Mouse (Mus musculus) kidney, embryonic 16.5 days (tissue): ENCODE measurements around the gene Bst1. TPM values are rescaled to one million over a fixed set of nuclear protein-coding genes. Genes with fewer than 3 reads are reported as not detected.

ENCODE experiments used
- ATAC-seq: fragments of 200-750 bp; cut with Nextera tagmentation; 2 replicates; pipeline ENCODE4 v1.8.0; 2017; ENCODE audit warnings: moderate TSS enrichment; ENCODE audit not compliant: low FRiP score, low TSS enrichment
- H3K27ac ChIP-seq: fragments of 300-500 bp; sonication (generic); 2 replicates; pipeline ENCODE4 v1.5.1; 2014; ENCODE audit warnings: low read length
- H3K27me3 ChIP-seq: fragments of 300-500 bp; sonication (generic); 2 replicates; pipeline ENCODE4 v1.6.1; 2014; ENCODE audit warnings: low read length, control low read depth, mixed read lengths; ENCODE audit not compliant: insufficient read depth
- H3K36me3 ChIP-seq: fragments of 300-500 bp; sonication (generic); 2 replicates; pipeline ENCODE4 v1.6.1; 2014; ENCODE audit warnings: low read length, control low read depth, mixed read lengths; ENCODE audit not compliant: insufficient read depth
- H3K4me1 ChIP-seq: fragments of 300-500 bp; sonication (generic); 2 replicates; pipeline ENCODE4 v1.6.1; 2014; ENCODE audit warnings: low read length, control low read depth, mixed read lengths; ENCODE audit not compliant: insufficient read depth
- H3K4me2 ChIP-seq: fragments of 300-500 bp; sonication (generic); replicated peaks from 2 replicates; pipeline ENCODE4 v1.6.1; 2014; ENCODE audit warnings: low read depth, low read length
- H3K4me3 ChIP-seq: fragments of 300-500 bp; sonication (generic); 2 replicates; pipeline ENCODE4 v1.5.1; 2014; ENCODE audit warnings: mild to moderate bottlenecking, low read length
- H3K9ac ChIP-seq: fragments of 300-500 bp; sonication (generic); replicated peaks from 2 replicates; pipeline ENCODE4 v1.6.1; 2014; ENCODE audit warnings: low read length
- H3K9me3 ChIP-seq: fragments of 300-500 bp; sonication (generic); 2 replicates; pipeline ENCODE4 v1.6.1; 2016; ENCODE audit warnings: low read length, control low read depth
- WGBS: fragments of 180-500 bp; shearing (Covaris S2); extraction: QIAGEN DNeasy Blood & Tissue Kit; methylation state at CpG from one replicate; pipeline ENCODE4 v1.1.7; 2014; 5-methylcytosine and 5-hydroxymethylcytosine counted together
- polyA plus RNA-seq: library from polyadenylated mRNA; unstranded; fragments of >200 nt; fragmentation: Nextera tagmentation; extraction: Ambion mirVana; gene quantifications from 2 replicates; pipeline ENCODE4 v1.2.1, GENCODE M21; 2015

Gene Bst1
- polyA plus RNA-seq, 1 experiment from 2014 or later, result 0.47 TPM

DNA sequence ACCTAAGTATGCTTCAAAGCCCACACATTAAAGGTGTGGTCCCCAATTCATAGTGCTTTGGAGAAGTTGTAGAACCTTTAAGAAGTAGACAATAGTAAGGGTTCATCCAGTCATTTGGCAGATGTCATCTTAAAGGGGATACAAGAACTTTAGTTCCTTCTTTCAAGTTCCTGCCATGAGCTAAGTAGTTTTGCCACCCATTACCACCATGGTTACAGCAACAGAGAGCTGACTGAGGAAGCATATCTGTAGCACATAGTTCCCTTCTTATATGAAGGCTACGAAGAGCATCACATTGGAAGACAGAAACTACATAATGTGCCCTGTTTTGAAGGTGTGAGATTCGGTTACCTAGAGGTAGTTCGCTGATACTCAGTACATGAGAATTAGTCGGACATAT is 32.1 kb upstream of the Bst1 start:
- WGBS, result 87% methylated on average over 4 of the region's 4 CpGs

DNA sequence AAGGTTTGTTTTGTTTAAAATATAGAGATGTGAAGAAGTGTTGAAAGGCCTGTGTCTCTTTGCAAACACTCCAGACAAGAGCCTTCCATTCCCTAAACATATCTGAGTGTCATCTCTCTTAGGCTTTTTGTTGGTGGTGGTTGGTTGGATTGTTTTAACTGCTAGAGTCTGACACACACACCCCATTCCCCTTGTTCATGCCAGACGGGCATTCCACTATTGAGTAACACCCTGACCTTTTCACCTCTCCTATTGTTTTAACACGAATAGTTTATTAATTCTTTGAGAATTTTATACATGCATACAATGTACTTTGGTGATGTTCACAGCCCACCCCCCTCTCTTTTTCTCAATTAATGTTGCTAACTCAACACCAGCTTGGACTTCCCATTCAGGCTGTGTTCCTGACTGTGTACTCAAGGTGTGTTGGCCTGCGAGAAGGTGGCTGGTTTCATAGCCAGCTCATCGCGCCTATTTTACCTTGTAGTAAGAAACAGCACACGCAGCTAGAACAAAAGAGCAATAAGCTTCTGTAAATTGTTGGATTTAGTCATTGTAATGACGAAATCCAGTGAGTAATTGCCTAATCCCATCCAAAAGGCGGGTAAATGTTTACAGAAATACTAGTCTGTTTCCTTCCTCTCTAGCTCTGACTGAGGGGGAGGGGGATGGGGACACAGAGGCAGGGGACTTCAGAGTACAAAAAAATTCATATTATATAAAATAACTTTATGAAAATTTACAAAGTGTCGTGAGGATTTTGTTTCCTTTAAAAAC is 30.5 kb upstream of the Bst1 start:
- no peaks in the 10 kb centered on the region for H3K36me3 ChIP-seq
- no peak overlapping the region for H3K9ac ChIP-seq
- no peaks in the 10 kb centered on the region for H3K9me3 ChIP-seq
- H3K27ac ChIP-seq, result no peak overlapping the region
- no peak overlapping the region for H3K4me2 ChIP-seq
- H3K27me3 ChIP-seq, result no peaks in the 10 kb centered on the region
- H3K4me3 ChIP-seq, result no peak overlapping the region
- no peak for ATAC-seq
- H3K4me1 ChIP-seq, result no peaks in the 10 kb centered on the region
- 78% methylated on average over 9 of the region's 9 CpGs for WGBS

More for the DNA sequence above, 32.1 kb upstream of the Bst1 start:
- Histone ChIP-seq H3K27ac (no peak overlapping the region), H3K9me3 (no peaks in the 10 kb centered on the region), H3K4me2 (no peak overlapping the region), H3K9ac (no peak overlapping the region), H3K27me3 (no peaks in the 10 kb centered on the region), H3K4me1 (peaks cover 6% of the 10 kb centered on the region; the same call in 1 of the 2 replicates), H3K36me3 (no peaks in the 10 kb centered on the region), H3K4me3 (no peak overlapping the region)
- ATAC-seq, result no peak

DNA sequence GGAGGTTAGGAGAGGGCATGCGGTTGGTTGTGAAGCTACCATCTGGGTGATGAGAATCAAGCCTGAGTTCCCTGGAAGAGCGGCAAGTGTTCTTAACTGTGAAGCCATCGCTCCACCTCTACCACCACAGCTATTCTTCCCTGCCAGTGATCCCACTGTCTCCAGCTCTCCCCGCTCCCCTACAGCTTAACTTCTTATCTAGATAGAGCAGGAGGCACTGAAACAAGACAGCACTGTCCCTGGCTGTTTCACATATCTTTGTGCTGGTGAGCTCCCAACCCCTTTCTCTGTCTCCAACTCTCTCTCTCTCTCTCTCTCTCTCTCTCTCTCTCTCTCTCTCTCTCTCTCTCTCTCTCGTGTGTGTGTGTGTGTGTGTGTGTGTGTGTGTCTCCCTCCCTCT is 26.3 kb upstream of the Bst1 start:
- Histone ChIP-seq H3K4me1 (no peaks in the 10 kb centered on the region), H3K27ac (no peak overlapping the region), H3K27me3 (no peaks in the 10 kb centered on the region), H3K36me3 (no peaks in the 10 kb centered on the region), H3K9me3 (no peaks in the 10 kb centered on the region), H3K9ac (no peak overlapping the region), H3K4me3 (no peak overlapping the region), H3K4me2 (no peak overlapping the region)
- WGBS, result 86% methylated on average over 5 of the region's 5 CpGs
- no peak for ATAC-seq

DNA sequence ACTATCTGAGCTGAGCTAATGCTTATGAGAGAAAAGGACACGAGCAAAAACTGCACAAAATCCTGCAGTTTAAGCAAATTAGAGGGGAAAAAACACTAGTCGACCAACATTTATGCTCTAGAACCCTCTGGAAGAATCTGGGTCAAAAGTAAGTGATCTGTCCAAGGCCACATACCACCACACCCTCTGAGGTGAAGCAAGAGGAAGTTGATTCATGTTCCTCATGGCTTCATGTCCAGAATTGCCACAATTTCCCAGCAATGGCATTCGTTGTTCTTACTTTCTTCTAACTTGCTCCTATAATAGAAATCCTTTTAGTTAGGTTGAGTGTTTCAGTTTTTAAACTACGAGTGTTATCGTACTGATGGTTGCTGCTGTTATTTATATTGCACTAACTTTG is 19.2 kb upstream of the Bst1 start:
- 73% methylated on average over 5 of the region's 5 CpGs for WGBS

GRCm38 (mm10) chr5:43800700-43801099 is 18.0 kb upstream of the Bst1 start:
- Histone ChIP-seq H3K4me3 (no peak overlapping the region), H3K9me3 (no peaks in the 10 kb centered on the region), H3K9ac (no peak overlapping the region), H3K27ac (no peak overlapping the region), H3K27me3 (no peaks in the 10 kb centered on the region), H3K36me3 (no peaks in the 10 kb centered on the region), H3K4me1 (no peaks in the 10 kb centered on the region), H3K4me2 (no peak overlapping the region)
- 76% methylated on average over 1 of the region's 1 CpGs for WGBS
- no peak for ATAC-seq

More for the DNA sequence above, 19.2 kb upstream of the Bst1 start:
- no peak overlapping the region for H3K27ac ChIP-seq
- no peak overlapping the region for H3K4me2 ChIP-seq
- no peaks in the 10 kb centered on the region for H3K9me3 ChIP-seq
- H3K9ac ChIP-seq, result no peak overlapping the region
- no peaks in the 10 kb centered on the region for H3K27me3 ChIP-seq
- no peak for ATAC-seq
- no peaks in the 10 kb centered on the region for H3K36me3 ChIP-seq
- H3K4me1 ChIP-seq, result no peaks in the 10 kb centered on the region
- H3K4me3 ChIP-seq, result no peak overlapping the region

DNA sequence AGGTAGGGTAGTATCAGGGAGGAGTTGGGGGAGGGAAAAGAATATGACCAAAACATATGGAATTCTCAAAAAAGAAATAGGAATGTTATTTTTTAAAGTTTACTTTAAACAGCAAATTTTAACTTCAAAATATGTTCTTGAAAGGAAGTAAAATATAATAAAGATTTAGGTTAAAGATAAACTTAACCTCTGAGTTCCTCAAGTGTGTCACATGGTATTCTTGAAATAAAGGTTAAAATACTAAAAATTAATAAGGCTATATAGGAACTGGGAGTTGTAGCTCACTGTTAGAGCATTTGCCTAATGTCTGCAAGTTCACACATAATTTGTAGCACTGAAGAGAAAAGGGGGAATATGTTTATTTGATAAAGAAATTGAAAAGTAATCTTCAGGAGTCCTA is 17.4 kb upstream of the Bst1 start:
- Histone ChIP-seq H3K27ac (no peak overlapping the region), H3K36me3 (no peaks in the 10 kb centered on the region), H3K27me3 (no peaks in the 10 kb centered on the region), H3K4me1 (no peaks in the 10 kb centered on the region), H3K4me2 (no peak overlapping the region), H3K4me3 (no peak overlapping the region), H3K9me3 (no peaks in the 10 kb centered on the region), H3K9ac (no peak overlapping the region)
- ATAC-seq, result no peak

DNA sequence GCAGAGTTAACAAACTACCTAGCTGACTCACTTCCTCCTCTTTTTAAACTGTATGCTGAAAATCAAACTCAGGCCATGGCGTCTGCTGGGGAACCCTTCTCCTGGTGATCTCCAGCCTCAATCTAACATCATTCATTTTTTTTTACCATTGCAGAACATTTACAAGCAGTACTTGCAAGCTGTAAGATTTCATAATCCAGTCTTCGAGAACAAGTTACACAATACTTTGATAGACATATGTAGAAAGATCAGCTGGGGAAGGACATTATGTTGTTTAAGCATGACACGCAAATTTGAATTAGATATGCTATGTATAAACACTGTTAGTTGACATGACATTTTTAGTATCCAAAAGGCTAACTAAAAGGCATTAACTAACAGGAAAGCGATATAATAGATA is 16.9 kb upstream of the Bst1 start:
- Histone ChIP-seq H3K36me3 (no peaks in the 10 kb centered on the region), H3K9me3 (no peaks in the 10 kb centered on the region), H3K4me2 (no peak overlapping the region), H3K9ac (no peak overlapping the region), H3K4me1 (no peaks in the 10 kb centered on the region), H3K27me3 (no peaks in the 10 kb centered on the region), H3K27ac (no peak overlapping the region), H3K4me3 (no peak overlapping the region)
- no peak for ATAC-seq
- 84% methylated on average over 4 of the region's 4 CpGs for WGBS

DNA sequence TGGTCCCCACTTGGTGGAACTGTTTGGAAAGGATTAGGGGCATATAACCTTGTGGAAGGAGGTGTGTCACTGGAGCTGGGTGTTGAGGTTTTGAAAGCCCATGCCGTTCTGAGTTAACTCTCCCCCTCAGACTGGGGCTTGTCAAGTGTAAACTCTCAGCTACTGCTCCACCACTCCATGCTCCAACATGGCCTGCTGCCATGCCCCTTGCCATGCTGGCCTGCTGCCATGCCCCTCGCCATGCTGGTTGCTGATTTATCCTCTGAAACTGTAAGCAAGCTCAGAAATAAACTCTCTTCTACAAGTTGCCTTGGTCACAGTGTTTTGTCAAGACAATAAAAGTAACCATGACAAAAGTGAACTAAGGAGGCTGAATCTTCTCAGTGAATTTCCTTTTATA is 13.3 kb upstream of the Bst1 start:
- H3K4me1 ChIP-seq, result peaks cover 4% of the 10 kb centered on the region; the same call in 1 of the 2 replicates
- no peaks in the 10 kb centered on the region for H3K27me3 ChIP-seq
- H3K27ac ChIP-seq, result no peak overlapping the region
- WGBS, result 79% methylated on average over 2 of the region's 2 CpGs
- no peaks in the 10 kb centered on the region for H3K36me3 ChIP-seq
- ATAC-seq, result no peak
- no peak overlapping the region for H3K4me2 ChIP-seq
- no peaks in the 10 kb centered on the region for H3K9me3 ChIP-seq
- no peak overlapping the region for H3K4me3 ChIP-seq
- H3K9ac ChIP-seq, result no peak overlapping the region

DNA sequence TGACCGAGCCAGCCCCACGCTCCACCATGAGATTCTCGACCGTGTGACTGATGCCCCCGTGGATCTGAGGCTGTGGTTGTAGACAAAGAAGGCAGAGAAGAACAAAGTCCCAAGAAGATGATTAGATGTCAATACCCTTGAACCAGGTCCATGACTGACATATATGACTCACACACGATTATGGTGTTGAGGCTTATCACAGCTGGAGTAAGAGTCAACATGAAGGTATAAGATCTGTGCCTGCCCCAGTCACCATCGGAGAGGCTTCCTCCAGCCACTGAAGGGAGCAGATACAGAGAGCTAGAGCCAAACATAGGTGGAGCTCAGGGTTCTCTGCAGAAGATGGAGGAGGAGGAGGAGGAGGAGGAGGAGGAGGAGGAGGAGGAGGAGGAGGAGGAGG is 12.3 kb upstream of the Bst1 start:
- no peak for ATAC-seq
- Histone ChIP-seq H3K27ac (no peak overlapping the region), H3K27me3 (no peaks in the 10 kb centered on the region), H3K4me1 (peaks cover 4% of the 10 kb centered on the region; the same call in 1 of the 2 replicates), H3K9ac (no peak overlapping the region), H3K4me3 (no peak overlapping the region), H3K9me3 (no peaks in the 10 kb centered on the region), H3K4me2 (no peak overlapping the region), H3K36me3 (no peaks in the 10 kb centered on the region)
- WGBS, result 92% methylated on average over 7 of the region's 7 CpGs

DNA sequence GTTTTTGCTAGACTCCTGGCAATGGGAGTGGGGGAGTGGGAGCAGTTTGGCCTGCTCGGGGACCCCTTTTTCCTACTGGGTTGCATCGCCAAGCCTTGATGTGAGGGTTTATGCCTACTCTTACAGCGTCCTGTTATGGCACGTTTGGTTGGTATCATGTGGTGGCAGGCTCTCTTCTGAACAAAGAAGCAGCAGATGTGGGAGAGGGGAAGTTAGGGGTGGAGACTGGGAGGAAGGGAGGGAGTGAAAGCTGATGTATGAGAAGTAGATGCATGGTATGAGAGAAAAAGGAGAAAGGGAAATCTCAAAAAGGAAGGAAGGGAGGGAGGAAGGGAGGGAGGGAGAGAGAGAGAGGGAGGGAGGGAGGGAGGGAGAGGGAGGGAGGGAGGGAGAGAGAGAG is 11.8 kb upstream of the Bst1 start:
- Histone ChIP-seq H3K36me3 (no peaks in the 10 kb centered on the region), H3K4me3 (no peak overlapping the region), H3K4me2 (no peak overlapping the region), H3K4me1 (peaks cover 4% of the 10 kb centered on the region; the same call in 1 of the 2 replicates), H3K9ac (no peak overlapping the region), H3K27ac (no peak overlapping the region), H3K27me3 (no peaks in the 10 kb centered on the region), H3K9me3 (no peaks in the 10 kb centered on the region)
- WGBS, result 82% methylated on average over 4 of the region's 4 CpGs
- no peak for ATAC-seq
